Mouse (Mus musculus) liver, embryonic 13.5 days (tissue): ENCODE results near the gene Rnf180. TPM values are rescaled to one million over a fixed set of nuclear protein-coding genes. Genes with fewer than 3 reads are reported as not detected.

ENCODE experiments used
- ATAC-seq: fragments of 200-750 bp; cut with Nextera tagmentation; 2 replicates; pipeline ENCODE4 v1.8.0; 2017; ENCODE audit warnings: low read depth, mild to moderate bottlenecking, moderate number of reproducible peaks, moderate library complexity
- DNase-seq: peaks from one replicate; pipeline ENCODE4 v3.0.0; 2022
- H3K27ac ChIP-seq: fragments of 300-500 bp; sonication (generic); 2 replicates; pipeline ENCODE4 v1.5.1; 2015; ENCODE audit warnings: moderate library complexity, mild to moderate bottlenecking, inconsistent platforms
- H3K27me3 ChIP-seq: fragments of 300-500 bp; sonication (generic); 2 replicates; pipeline ENCODE4 v1.6.1; 2015; ENCODE audit warnings: mild to moderate bottlenecking, inconsistent platforms
- H3K36me3 ChIP-seq: fragments of 300-500 bp; sonication (generic); 2 replicates; pipeline ENCODE4 v1.6.1; 2015; ENCODE audit warnings: mild to moderate bottlenecking, inconsistent platforms
- H3K4me1 ChIP-seq: fragments of 300-500 bp; sonication (generic); replicated peaks from 2 replicates; pipeline ENCODE4 v1.6.1; 2015; ENCODE audit warnings: inconsistent platforms
- H3K4me2 ChIP-seq: fragments of 300-500 bp; sonication (generic); 2 replicates; pipeline ENCODE4 v1.6.1; 2015; ENCODE audit warnings: inconsistent platforms, mild to moderate bottlenecking, moderate library complexity
- H3K4me3 ChIP-seq: fragments of 300-500 bp; sonication (generic); replicated peaks from 2 replicates; pipeline ENCODE4 v1.5.1; 2015; ENCODE audit warnings: mild to moderate bottlenecking, inconsistent platforms
- H3K9ac ChIP-seq: fragments of 300-500 bp; sonication (generic); 2 replicates; pipeline ENCODE4 v1.6.1; 2015; ENCODE audit warnings: mild to moderate bottlenecking, inconsistent platforms
- H3K9me3 ChIP-seq: fragments of 300-500 bp; sonication (generic); replicated peaks from 2 replicates; pipeline ENCODE4 v1.6.1; 2016; ENCODE audit warnings: inconsistent platforms
- WGBS: fragments of 180-500 bp; shearing (Covaris S2); methylation state at CpG from one replicate; pipeline ENCODE4 v1.1.7; 2015; ENCODE audit not compliant: insufficient replicate concordance; 5-methylcytosine and 5-hydroxymethylcytosine counted together
- polyA plus RNA-seq: library from polyadenylated mRNA; unstranded; fragments of >200 nt; fragmentation: Nextera tagmentation; extraction: Ambion mirVana; gene quantifications from 2 replicates; pipeline ENCODE4 v1.2.1, GENCODE M21; 2015

Gene Rnf180
- polyA plus RNA-seq, 1 experiment from 2014 or later = 0.96 TPM

- H3K27me3 ChIP-seq = no peaks in the 10 kb centered on the region
- no peak overlapping the region for H3K4me2 ChIP-seq
- H3K4me1 ChIP-seq = no peaks in the 10 kb centered on the region
- no peak overlapping the region for H3K27ac ChIP-seq
- ATAC-seq (no peak), DNase-seq (no peak)
- no peak overlapping the region for H3K4me3 ChIP-seq
- H3K9ac ChIP-seq = no peak overlapping the region
- 66% methylated on average over 7 of the region's 7 CpGs for WGBS
- H3K9me3 ChIP-seq = no peaks in the 10 kb centered on the region
- no peaks in the 10 kb centered on the region for H3K36me3 ChIP-seq
These were observed 105.9 kb downstream of the Rnf180 start for GRCm38 (mm10) chr13:105188730-105189129.

GRCm38 (mm10) chr13:105180781-105181180, 113.8 kb downstream of the Rnf180 start:
- DNase-seq (no peak), ATAC-seq (no peak)
- no peaks in the 10 kb centered on the region for H3K27me3 ChIP-seq
- no peak overlapping the region for H3K9ac ChIP-seq
- H3K36me3 ChIP-seq = no peaks in the 10 kb centered on the region
- no peak overlapping the region for H3K4me3 ChIP-seq
- H3K27ac ChIP-seq = no peak overlapping the region
- H3K9me3 ChIP-seq = no peaks in the 10 kb centered on the region
- WGBS = 66% methylated on average over 5 of the region's 5 CpGs
- no peaks in the 10 kb centered on the region for H3K4me1 ChIP-seq
- H3K4me2 ChIP-seq = no peak overlapping the region

- H3K4me3 ChIP-seq = no peak overlapping the region
- H3K27ac ChIP-seq = no peak overlapping the region
- H3K9me3 ChIP-seq = no peaks in the 10 kb centered on the region
- no peaks in the 10 kb centered on the region for H3K4me1 ChIP-seq
- WGBS = 64% methylated on average over 6 of the region's 6 CpGs
- no peak overlapping the region for H3K9ac ChIP-seq
- H3K27me3 ChIP-seq = no peaks in the 10 kb centered on the region
- H3K4me2 ChIP-seq = no peak overlapping the region
- DNase-seq = no peak
- no peak for ATAC-seq
- H3K36me3 ChIP-seq = no peaks in the 10 kb centered on the region
These were observed 129.2 kb downstream of the Rnf180 start for GRCm38 (mm10) chr13:105165441-105165840.

- H3K27ac ChIP-seq = no peak overlapping the region
- WGBS = 60% methylated on average over 4 of the region's 4 CpGs
- H3K4me2 ChIP-seq = no peak overlapping the region
- H3K27me3 ChIP-seq = no peaks in the 10 kb centered on the region
- H3K4me1 ChIP-seq = peaks cover 3% of the 10 kb centered on the region
- ATAC-seq (no peak), DNase-seq (no peak)
- H3K9ac ChIP-seq = no peak overlapping the region
- no peak overlapping the region for H3K4me3 ChIP-seq
- H3K9me3 ChIP-seq = no peaks in the 10 kb centered on the region
- no peaks in the 10 kb centered on the region for H3K36me3 ChIP-seq
These were observed 140.7 kb downstream of the Rnf180 start for GRCm38 (mm10) chr13:105153955-105154354.

- no peaks in the 10 kb centered on the region for H3K36me3 ChIP-seq
- peaks cover 3% of the 10 kb centered on the region for H3K4me1 ChIP-seq
- H3K9me3 ChIP-seq = no peaks in the 10 kb centered on the region
- H3K27ac ChIP-seq = no peak overlapping the region
- H3K4me2 ChIP-seq = no peak overlapping the region
- no peaks in the 10 kb centered on the region for H3K27me3 ChIP-seq
- H3K9ac ChIP-seq = no peak overlapping the region
- DNase-seq (no peak), ATAC-seq (no peak)
- WGBS = 67% methylated on average over 3 of the region's 3 CpGs
- no peak overlapping the region for H3K4me3 ChIP-seq
These were observed 144.6 kb downstream of the Rnf180 start for GRCm38 (mm10) chr13:105150006-105150405.

- WGBS = 24% methylated on average over 4 of the region's 4 CpGs
- Histone ChIP-seq H3K27ac (no peak overlapping the region; the same call in 1 of the 2 replicates), H3K4me1 (no peaks in the 10 kb centered on the region), H3K9ac (no peak overlapping the region), H3K4me3 (no peak overlapping the region), H3K27me3 (no peaks in the 10 kb centered on the region), H3K9me3 (no peaks in the 10 kb centered on the region), H3K4me2 (no peak overlapping the region), H3K36me3 (no peaks in the 10 kb centered on the region)
- ATAC-seq = peak; percentile 53
- DNase-seq = no peak
These were observed 146.7 kb downstream of the Rnf180 start for GRCm38 (mm10) chr13:105147795-105148418.

- 32% methylated on average over 1 of the region's 1 CpGs for WGBS
- Histone ChIP-seq H3K36me3 (no peaks in the 10 kb centered on the region), H3K9ac (no peak overlapping the region), H3K4me1 (no peaks in the 10 kb centered on the region), H3K4me2 (no peak overlapping the region), H3K9me3 (no peaks in the 10 kb centered on the region), H3K4me3 (no peak overlapping the region), H3K27ac (no peak overlapping the region), H3K27me3 (no peaks in the 10 kb centered on the region)
- no peak for DNase-seq
- no peak for ATAC-seq
These were observed 147.8 kb downstream of the Rnf180 start for GRCm38 (mm10) chr13:105146827-105147226.

- H3K4me2 ChIP-seq = no peak overlapping the region
- H3K9ac ChIP-seq = no peak overlapping the region
- no peaks in the 10 kb centered on the region for H3K9me3 ChIP-seq
- no peak for DNase-seq
- no peak overlapping the region for H3K27ac ChIP-seq
- H3K4me1 ChIP-seq = peaks cover 12% of the 10 kb centered on the region
- WGBS = 4% methylated on average over 4 of the region's 4 CpGs
- H3K36me3 ChIP-seq = no peaks in the 10 kb centered on the region
- no peak overlapping the region for H3K4me3 ChIP-seq
- no peaks in the 10 kb centered on the region for H3K27me3 ChIP-seq
- peak; percentile 92 for ATAC-seq
These were observed 154.7 kb downstream of the Rnf180 start for GRCm38 (mm10) chr13:105139881-105140280.

GRCm38 (mm10) chr13:105134397-105134796, 160.2 kb downstream of the Rnf180 start:
- 13% methylated on average over 5 of the region's 5 CpGs for WGBS
- H3K4me2 ChIP-seq = no peak overlapping the region
- peak; percentile 21 for DNase-seq
- H3K4me1 ChIP-seq = peaks cover 22% of the 10 kb centered on the region
- no peaks in the 10 kb centered on the region for H3K36me3 ChIP-seq
- peak; percentile 84 for ATAC-seq
- no peak overlapping the region for H3K27ac ChIP-seq
- H3K9ac ChIP-seq = no peak overlapping the region
- no peaks in the 10 kb centered on the region for H3K27me3 ChIP-seq
- no peaks in the 10 kb centered on the region for H3K9me3 ChIP-seq
- H3K4me3 ChIP-seq = no peak overlapping the region

- 76% methylated on average over 2 of the region's 2 CpGs for WGBS
- DNase-seq (no peak), ATAC-seq (no peak)
- Histone ChIP-seq H3K9me3 (no peaks in the 10 kb centered on the region), H3K4me2 (no peak overlapping the region), H3K4me1 (peaks cover 18% of the 10 kb centered on the region), H3K27me3 (no peaks in the 10 kb centered on the region), H3K9ac (no peak overlapping the region), H3K27ac (no peak overlapping the region), H3K36me3 (no peaks in the 10 kb centered on the region), H3K4me3 (no peak overlapping the region)
These were observed 161.8 kb downstream of the Rnf180 start for GRCm38 (mm10) chr13:105132776-105133175.

GRCm38 (mm10) chr13:105132370-105132769, 162.2 kb downstream of the Rnf180 start:
- Histone ChIP-seq H3K4me1 (peaks cover 18% of the 10 kb centered on the region), H3K36me3 (no peaks in the 10 kb centered on the region), H3K9me3 (no peaks in the 10 kb centered on the region), H3K27ac (no peak overlapping the region), H3K9ac (no peak overlapping the region), H3K4me3 (no peak overlapping the region), H3K27me3 (no peaks in the 10 kb centered on the region), H3K4me2 (no peak overlapping the region)
- 81% methylated on average over 6 of the region's 6 CpGs for WGBS
- ATAC-seq (no peak), DNase-seq (no peak)

GRCm38 (mm10) chr13:105130080-105130479, 164.5 kb downstream of the Rnf180 start:
- H3K4me2 ChIP-seq = 0 out of 2 replicates have a peak overlapping the region, but pooled peaks have one; percentile 10

More at GRCm38 (mm10) chr13:105130080-105130479, 164.5 kb downstream of the Rnf180 start:
- peak; percentile 90 for ATAC-seq
- Histone ChIP-seq H3K36me3 (no peaks in the 10 kb centered on the region), H3K9ac (no peak overlapping the region), H3K4me1 (peaks cover 18% of the 10 kb centered on the region), H3K27me3 (no peaks in the 10 kb centered on the region), H3K4me3 (no peak overlapping the region), H3K9me3 (no peaks in the 10 kb centered on the region), H3K27ac (no peak overlapping the region)
- no peak for DNase-seq
- WGBS = 27% methylated on average over 6 of the region's 6 CpGs
